Mouse (Mus musculus) hindbrain, embryonic 14.5 days (tissue): ENCODE measurements around the gene Ppfia3. TPM values are rescaled to one million over a fixed set of nuclear protein-coding genes. Genes with fewer than 3 reads are reported as not detected.
"Not testable (repeated sequence)": the region's sequence is repeated elsewhere in the genome, so short reads cannot be mapped to it uniquely, and the experiment has no call there.

Experiments used
- ATAC-seq: fragments of 200-750 bp; cut with Nextera tagmentation; 2 replicates; pipeline ENCODE4 v1.8.0; 2017; ENCODE audit warnings: moderate number of reproducible peaks, mild to moderate bottlenecking, moderate TSS enrichment, moderate library complexity; ENCODE audit not compliant: low FRiP score
- DNase-seq: peaks from one replicate; pipeline ENCODE4 v3.0.0-alpha.2; 2015; ENCODE audit warnings: low spot score
- H3K27ac ChIP-seq: fragments of 300-500 bp; sonication (generic); 2 replicates; pipeline ENCODE4 v1.5.1; 2014; ENCODE audit warnings: mild to moderate bottlenecking, moderate library complexity
- H3K27me3 ChIP-seq: fragments of 300-500 bp; sonication (generic); 2 replicates; pipeline ENCODE4 v1.6.1; 2014; ENCODE audit warnings: mild to moderate bottlenecking, low read length, mixed read lengths; ENCODE audit not compliant: control insufficient read depth, insufficient read depth
- H3K36me3 ChIP-seq: fragments of 300-500 bp; sonication (generic); replicated peaks from 2 replicates; pipeline ENCODE4 v1.6.1; 2014; ENCODE audit not compliant: control insufficient read depth, insufficient read depth
- H3K4me1 ChIP-seq: fragments of 300-500 bp; sonication (generic); replicated peaks from 2 replicates; pipeline ENCODE4 v1.6.1; 2014; ENCODE audit warnings: antibody characterized with exemption, low read length, mixed read lengths; ENCODE audit not compliant: control insufficient read depth, insufficient read depth
- H3K4me2 ChIP-seq: fragments of 300-500 bp; sonication (generic); replicated peaks from 2 replicates; pipeline ENCODE4 v1.6.1; 2014; ENCODE audit warnings: mild to moderate bottlenecking, moderate library complexity
- H3K4me3 ChIP-seq: fragments of 300-500 bp; sonication (generic); replicated peaks from 2 replicates; pipeline ENCODE4 v1.5.1; 2014; ENCODE audit warnings: mild to moderate bottlenecking, low read length
- H3K9ac ChIP-seq: fragments of 300-500 bp; sonication (generic); 2 replicates; pipeline ENCODE4 v1.6.1; 2014
- H3K9me3 ChIP-seq: fragments of 300-500 bp; sonication (generic); 2 replicates; pipeline ENCODE4 v1.6.1; 2016; ENCODE audit warnings: low read length; ENCODE audit not compliant: control insufficient read depth
- WGBS: fragments of 180-500 bp; shearing (Covaris S2); extraction: QIAGEN DNeasy Blood & Tissue Kit; methylation state at CpG from one replicate; pipeline ENCODE4 v1.1.7; 2014; 5-methylcytosine and 5-hydroxymethylcytosine counted together
- polyA plus RNA-seq: library from polyadenylated mRNA; unstranded; fragments of >200 nt; fragmentation: Nextera tagmentation; extraction: Ambion mirVana; gene quantifications from 2 replicates; pipeline ENCODE4 v1.2.1, GENCODE M21; 2014

The Ppfia3 gene
- polyA plus RNA-seq, 1 experiment from 2014 or later, result 29.8 TPM

- Histone ChIP-seq H3K9me3 (no peaks in the 10 kb centered on the region), H3K4me1 (peaks cover 31% of the 10 kb centered on the region), H3K27me3 (peaks cover 8% of the 10 kb centered on the region), H3K4me3 (peak overlapping the region; percentile 80), H3K36me3 (peaks cover 10% of the 10 kb centered on the region; the same call in 1 of the 2 replicates), H3K27ac (peak overlapping the region; percentile 83), H3K9ac (peak overlapping the region; percentile 87), H3K4me2 (peak overlapping the region; percentile 75)
- peak; percentile 90 for ATAC-seq
- DNase-seq, result peak; percentile 95
- under 1% methylated on average over 70 of the region's 70 CpGs for WGBS
Measured at GRCm38 (mm10) chr7:45367020-45367880, 431 bp upstream of the Ppfia3 start.

GRCm38 (mm10) chr7:45365742-45366651 is 822 bp downstream of the Ppfia3 start:
- no peaks in the 10 kb centered on the region for H3K36me3 ChIP-seq
- peaks cover 33% of the 10 kb centered on the region for H3K4me1 ChIP-seq
- ATAC-seq, result no peak
- H3K27me3 ChIP-seq, result peaks cover 8% of the 10 kb centered on the region
- WGBS, result 4% methylated on average over 34 of the region's 35 CpGs
- no peaks in the 10 kb centered on the region for H3K9me3 ChIP-seq
- H3K9ac ChIP-seq, result peak overlapping the region; percentile 87
- peak overlapping the region; percentile 80 for H3K4me3 ChIP-seq
- peak overlapping the region; percentile 75 for H3K4me2 ChIP-seq
- DNase-seq, result peak; percentile 53
- H3K27ac ChIP-seq, result peak overlapping the region; percentile 77

GRCm38 (mm10) chr7:45363983-45364382 is 2.8 kb downstream of the Ppfia3 start:
- H3K4me1 ChIP-seq, result peaks cover 30% of the 10 kb centered on the region
- WGBS, result 92% methylated on average over 2 of the region's 2 CpGs
- no peak overlapping the region for H3K9ac ChIP-seq
- H3K27me3 ChIP-seq, result peaks cover 3% of the 10 kb centered on the region
- DNase-seq, result no peak
- no peaks in the 10 kb centered on the region for H3K9me3 ChIP-seq
- no peak overlapping the region for H3K4me2 ChIP-seq
- no peak overlapping the region for H3K27ac ChIP-seq
- H3K36me3 ChIP-seq, result peaks cover 5% of the 10 kb centered on the region; the same call in 1 of the 2 replicates
- ATAC-seq, result no peak
- H3K4me3 ChIP-seq, result no peak overlapping the region

- Histone ChIP-seq H3K9ac (no peak overlapping the region), H3K36me3 (peaks cover 14% of the 10 kb centered on the region), H3K9me3 (no peaks in the 10 kb centered on the region), H3K4me1 (peaks cover 22% of the 10 kb centered on the region), H3K27ac (no peak overlapping the region), H3K4me3 (no peak overlapping the region), H3K4me2 (no peak overlapping the region), H3K27me3 (no peaks in the 10 kb centered on the region; the same call in 1 of the 2 replicates)
- ATAC-seq (no peak), DNase-seq (no peak)
- 6% methylated on average over 13 of the region's 13 CpGs for WGBS
Measured at GRCm38 (mm10) chr7:45362801-45363200, 4.0 kb downstream of the Ppfia3 start.

GRCm38 (mm10) chr7:45361243-45361804 is 5.5 kb downstream of the Ppfia3 start:
- H3K27ac ChIP-seq, result peak overlapping the region; percentile 52
- H3K4me3 ChIP-seq, result peak overlapping the region; percentile 38
- peak overlapping the region; percentile 60 for H3K9ac ChIP-seq
- peak; percentile 87 for ATAC-seq
- H3K4me2 ChIP-seq, result peak overlapping the region; percentile 74
- H3K4me1 ChIP-seq, result peaks cover 19% of the 10 kb centered on the region
- no peaks in the 10 kb centered on the region; the same call in 1 of the 2 replicates for H3K27me3 ChIP-seq
- DNase-seq, result peak; percentile 84
- under 1% methylated on average over 43 of the region's 43 CpGs for WGBS
- no peaks in the 10 kb centered on the region for H3K9me3 ChIP-seq
- peaks cover 27% of the 10 kb centered on the region for H3K36me3 ChIP-seq

- ATAC-seq, result no peak; the same call in 1 of the 2 replicates
- no peak overlapping the region for H3K4me3 ChIP-seq
Measured at GRCm38 (mm10) chr7:45360404-45361125, 6.3 kb downstream of the Ppfia3 start.

GRCm38 (mm10) chr7:45359081-45359480 is 7.7 kb downstream of the Ppfia3 start:
- H3K27ac ChIP-seq, H3K4me2 ChIP-seq, ATAC-seq, DNase-seq, H3K9ac ChIP-seq, H3K4me1 ChIP-seq, H3K9me3 ChIP-seq, H3K4me3 ChIP-seq, H3K27me3 ChIP-seq: not testable (repeated sequence)
- peaks cover 50% of the 10 kb centered on the region for H3K36me3 ChIP-seq
- WGBS, result 67% methylated on average over 10 of the region's 11 CpGs

More at GRCm38 (mm10) chr7:45360404-45361125, 6.3 kb downstream of the Ppfia3 start:
- 57% methylated on average over 18 of the region's 18 CpGs for WGBS
- Histone ChIP-seq H3K27me3 (no peaks in the 10 kb centered on the region; the same call in 1 of the 2 replicates), H3K9ac (no peak overlapping the region), H3K4me1 (peaks cover 18% of the 10 kb centered on the region), H3K27ac (no peak overlapping the region), H3K36me3 (peaks cover 35% of the 10 kb centered on the region), H3K4me2 (peak overlapping the region; percentile 74), H3K9me3 (no peaks in the 10 kb centered on the region)
- DNase-seq, result no peak

GRCm38 (mm10) chr7:45356087-45356486 is 10.7 kb downstream of the Ppfia3 start:
- no peaks in the 10 kb centered on the region; the same call in 1 of the 2 replicates for H3K4me1 ChIP-seq
- H3K36me3 ChIP-seq, result peaks cover 77% of the 10 kb centered on the region
- no peaks in the 10 kb centered on the region for H3K9me3 ChIP-seq
- DNase-seq, result no peak
- no peak overlapping the region for H3K4me3 ChIP-seq
- 64% methylated on average over 13 of the region's 13 CpGs for WGBS
- no peak for ATAC-seq
- H3K4me2 ChIP-seq, result no peak overlapping the region
- H3K27me3 ChIP-seq, result no peaks in the 10 kb centered on the region
- H3K9ac ChIP-seq, result no peak overlapping the region
- no peak overlapping the region for H3K27ac ChIP-seq
